Mouse (Mus musculus) neural tube, embryonic 13.5 days (tissue): Measurements from ENCODE around the gene Gm17402. TPM values are rescaled to one million over a fixed set of nuclear protein-coding genes. Genes with fewer than 3 reads are reported as not detected.
A peak's percentile ranks its signal among the peaks of the same experiment; 100 is the strongest.

Experiments
- ATAC-seq: fragments of 200-750 bp; cut with Nextera tagmentation; 2 replicates; pipeline ENCODE4 v1.8.0; 2017; ENCODE audit warnings: low read depth, mild to moderate bottlenecking, moderate TSS enrichment, moderate library complexity
- H3K27ac ChIP-seq: fragments of 300-500 bp; sonication (generic); replicated peaks from 2 replicates; pipeline ENCODE4 v1.5.1; 2015; ENCODE audit warnings: moderate library complexity, mild to moderate bottlenecking, inconsistent platforms
- H3K27me3 ChIP-seq: fragments of 300-500 bp; sonication (generic); 2 replicates; pipeline ENCODE4 v1.6.1; 2015; ENCODE audit warnings: mild to moderate bottlenecking, inconsistent platforms
- H3K36me3 ChIP-seq: fragments of 300-500 bp; sonication (generic); 2 replicates; pipeline ENCODE4 v1.6.1; 2015; ENCODE audit warnings: mild to moderate bottlenecking, inconsistent platforms
- H3K4me1 ChIP-seq: fragments of 300-500 bp; sonication (generic); replicated peaks from 2 replicates; pipeline ENCODE4 v1.6.1; 2015; ENCODE audit warnings: inconsistent platforms
- H3K4me2 ChIP-seq: fragments of 300-500 bp; sonication (generic); 2 replicates; pipeline ENCODE4 v1.6.1; 2015; ENCODE audit warnings: inconsistent platforms, mild to moderate bottlenecking, moderate library complexity
- H3K4me3 ChIP-seq: fragments of 300-500 bp; sonication (generic); 2 replicates; pipeline ENCODE4 v1.5.1; 2015; ENCODE audit warnings: mild to moderate bottlenecking, inconsistent platforms
- H3K9ac ChIP-seq: fragments of 300-500 bp; sonication (generic); 2 replicates; pipeline ENCODE4 v1.6.1; 2015; ENCODE audit warnings: moderate library complexity, mild to moderate bottlenecking, inconsistent platforms
- H3K9me3 ChIP-seq: fragments of 300-500 bp; sonication (generic); 2 replicates; pipeline ENCODE4 v1.6.1; 2016; ENCODE audit warnings: inconsistent platforms
- WGBS: fragments of 180-500 bp; shearing (Covaris S2); methylation state at CpG from one replicate; pipeline ENCODE4 v1.1.7; 2015; 5-methylcytosine and 5-hydroxymethylcytosine counted together
- polyA plus RNA-seq: library from polyadenylated mRNA; unstranded; fragments of >200 nt; fragmentation: Nextera tagmentation; extraction: Ambion mirVana; gene quantifications from 2 replicates; pipeline ENCODE4 v1.2.1, GENCODE M21; 2015

Gm17402 gene
- polyA plus RNA-seq, 1 experiment from 2014 or later = not detected

DNA sequence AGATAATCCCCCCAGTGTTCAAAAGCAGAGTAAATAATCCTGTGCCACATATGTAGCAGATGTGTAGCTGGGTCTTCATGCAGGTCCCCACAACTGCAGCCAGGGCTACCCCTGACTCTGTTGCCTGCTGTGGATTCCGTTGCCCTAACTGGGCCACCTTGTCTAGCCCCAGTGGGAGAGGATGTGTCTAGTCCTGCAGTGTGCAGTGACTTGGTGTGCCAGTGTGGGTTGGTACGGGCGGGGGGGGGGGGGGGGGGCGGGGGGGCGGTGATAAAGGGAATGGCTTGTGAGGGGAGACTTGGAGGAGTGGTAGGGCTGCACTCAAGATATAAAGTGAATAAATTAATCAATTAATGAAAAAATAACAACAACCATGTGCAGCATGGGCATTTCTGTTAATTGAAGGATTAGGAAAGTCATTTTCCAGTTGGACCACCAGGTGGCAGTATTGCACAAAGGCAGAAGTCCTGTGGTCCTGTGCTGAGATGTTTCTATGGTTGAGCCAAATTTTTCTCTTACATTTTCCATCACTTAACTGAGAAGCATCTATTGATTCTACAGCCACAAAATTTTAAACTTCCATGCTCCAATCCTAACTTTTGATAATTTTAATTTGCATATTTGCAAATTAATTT is 22.7 kb downstream of the Gm17402 start:
- 39% methylated on average over 5 of the region's 5 CpGs for WGBS
- Histone ChIP-seq H3K4me3 (no peak overlapping the region), H3K4me1 (no peaks in the 10 kb centered on the region; the same call in 1 of the 2 replicates), H3K9ac (no peak overlapping the region), H3K27me3 (peaks cover 8% of the 10 kb centered on the region), H3K27ac (peak overlapping the region; percentile 52; the same call in 1 of the 2 replicates), H3K36me3 (no peaks in the 10 kb centered on the region), H3K9me3 (no peaks in the 10 kb centered on the region), H3K4me2 (no peak overlapping the region)
- ATAC-seq = peak; percentile 72

DNA sequence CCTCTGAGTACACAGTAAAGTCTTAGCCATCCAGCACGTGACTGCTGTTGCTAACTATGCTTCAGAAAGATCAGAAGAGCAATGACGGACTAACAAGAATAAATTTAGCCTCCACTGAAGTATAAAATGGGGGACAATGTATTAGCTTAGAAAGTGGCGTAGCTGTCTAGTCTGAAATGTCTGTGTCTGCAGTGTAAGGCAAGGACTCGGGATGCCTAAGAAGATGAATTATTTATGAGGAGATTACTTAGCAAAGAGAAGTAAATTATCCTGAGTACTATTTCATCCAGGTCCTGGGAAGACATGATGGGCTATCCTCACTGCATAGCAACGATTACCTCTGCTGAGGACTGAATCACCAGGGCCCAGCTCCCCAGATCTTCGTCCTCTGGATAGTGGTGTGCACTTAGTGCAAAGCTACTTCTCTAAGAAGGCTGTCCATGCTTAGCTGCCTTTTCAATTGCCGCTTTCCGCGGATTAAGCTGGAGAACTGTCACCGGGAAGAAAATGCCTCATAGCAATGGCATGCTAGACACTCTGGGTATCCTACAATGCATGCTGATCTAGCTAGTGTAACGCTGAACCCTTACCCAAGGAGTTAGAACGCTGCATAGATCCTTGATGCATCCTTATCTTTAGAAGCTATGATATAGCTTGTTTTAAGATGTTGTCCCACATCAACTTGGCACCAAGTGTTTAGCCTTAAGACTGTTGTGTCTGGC is 23.4 kb downstream of the Gm17402 start:
- H3K4me3 ChIP-seq = no peak overlapping the region
- ATAC-seq = peak; percentile 58; the same call in 1 of the 2 replicates
- H3K27ac ChIP-seq = peak overlapping the region; percentile 52; the same call in 1 of the 2 replicates
- H3K4me1 ChIP-seq = no peaks in the 10 kb centered on the region; the same call in 1 of the 2 replicates
- no peaks in the 10 kb centered on the region for H3K36me3 ChIP-seq
- no peaks in the 10 kb centered on the region for H3K9me3 ChIP-seq
- WGBS = 60% methylated on average over 12 of the region's 12 CpGs
- no peak overlapping the region for H3K4me2 ChIP-seq
- no peak overlapping the region for H3K9ac ChIP-seq
- H3K27me3 ChIP-seq = peaks cover 5% of the 10 kb centered on the region; the same call in 1 of the 2 replicates

DNA sequence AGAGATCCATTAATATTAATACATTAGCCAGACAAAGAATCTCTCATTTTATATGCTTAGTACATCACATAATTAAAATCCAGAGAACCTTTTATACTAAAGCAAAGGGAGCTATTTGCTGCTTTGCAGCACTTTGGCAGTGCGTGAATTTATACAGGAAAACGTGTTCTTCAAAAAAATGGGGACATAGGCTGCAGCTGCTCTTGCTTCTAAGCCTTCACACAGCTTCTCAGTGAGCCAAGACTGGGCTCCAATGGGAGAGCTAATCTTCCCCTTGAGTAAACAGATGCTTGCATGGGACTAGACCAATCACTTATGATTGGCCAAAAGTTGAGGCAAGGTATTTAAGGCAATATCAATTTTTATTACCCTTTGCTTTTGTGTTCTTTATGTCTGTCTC is 28.3 kb downstream of the Gm17402 start:
- H3K27ac ChIP-seq = no peak overlapping the region
- ATAC-seq = no peak
- no peak overlapping the region for H3K9ac ChIP-seq
- WGBS = 56% methylated on average over 2 of the region's 2 CpGs
- H3K9me3 ChIP-seq = no peaks in the 10 kb centered on the region
- no peak overlapping the region for H3K4me2 ChIP-seq
- H3K36me3 ChIP-seq = no peaks in the 10 kb centered on the region
- H3K27me3 ChIP-seq = no peaks in the 10 kb centered on the region
- H3K4me1 ChIP-seq = no peaks in the 10 kb centered on the region; the same call in 1 of the 2 replicates
- no peak overlapping the region for H3K4me3 ChIP-seq

DNA sequence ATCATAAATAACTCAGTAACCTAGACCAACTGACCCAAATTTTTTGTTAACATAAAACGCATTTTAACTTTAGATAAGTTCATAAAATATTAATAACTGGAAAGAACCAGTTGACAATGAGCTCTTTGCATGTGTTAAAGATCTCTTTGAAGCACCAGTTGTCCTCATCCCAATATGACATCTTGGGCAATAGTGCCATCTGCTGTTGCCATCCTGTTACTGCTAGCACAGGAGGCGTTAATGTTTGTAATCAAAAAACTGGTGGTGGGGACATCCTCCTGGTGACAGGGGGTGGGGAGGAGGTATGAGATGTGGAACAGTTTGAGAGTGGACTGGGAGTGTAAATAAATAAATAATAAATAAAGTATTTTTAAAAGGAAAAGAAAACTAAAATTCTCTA is 30.4 kb downstream of the Gm17402 start:
- no peaks in the 10 kb centered on the region for H3K9me3 ChIP-seq
- ATAC-seq = no peak
- no peak overlapping the region for H3K9ac ChIP-seq
- 8% methylated on average over 2 of the region's 2 CpGs for WGBS
- no peak overlapping the region for H3K4me2 ChIP-seq
- H3K4me3 ChIP-seq = no peak overlapping the region
- no peak overlapping the region for H3K27ac ChIP-seq
- peaks cover 10% of the 10 kb centered on the region; the same call in 1 of the 2 replicates for H3K4me1 ChIP-seq
- H3K36me3 ChIP-seq = no peaks in the 10 kb centered on the region
- H3K27me3 ChIP-seq = no peaks in the 10 kb centered on the region

DNA sequence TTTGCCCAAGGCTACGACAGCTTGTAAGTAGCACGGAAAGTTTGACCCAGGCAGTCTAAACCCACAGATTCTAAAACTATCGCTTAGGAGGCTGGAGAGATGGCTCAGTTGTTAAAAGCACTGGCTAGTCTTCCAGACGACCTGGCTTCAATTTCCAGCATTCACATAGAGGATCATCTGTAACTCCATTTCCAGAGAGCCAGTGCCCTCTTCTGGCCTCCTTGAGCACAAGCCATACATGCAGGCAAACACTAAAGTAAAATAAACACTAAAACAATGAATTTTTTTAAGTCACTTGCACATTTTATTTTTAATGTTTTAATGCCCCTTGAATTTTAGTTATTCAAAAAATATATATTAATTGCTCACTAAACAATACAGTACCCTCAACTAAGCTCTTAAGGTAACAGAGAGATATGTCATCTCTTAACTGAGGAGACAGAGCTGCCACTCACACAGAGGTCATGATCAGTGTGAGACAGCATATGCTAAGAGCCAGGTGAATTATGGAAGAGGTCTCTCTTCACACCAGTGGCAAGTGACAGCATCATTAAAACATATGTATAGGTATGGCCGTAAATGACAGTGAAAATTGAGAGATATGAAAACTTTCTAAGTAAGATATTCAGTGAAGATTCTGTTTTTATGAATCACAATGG is 31.8 kb downstream of the Gm17402 start:
- ATAC-seq = no peak
- WGBS = 60% methylated on average over 5 of the region's 5 CpGs
- H3K27me3 ChIP-seq = no peaks in the 10 kb centered on the region
- H3K9me3 ChIP-seq = no peaks in the 10 kb centered on the region
- H3K9ac ChIP-seq = no peak overlapping the region
- H3K27ac ChIP-seq = no peak overlapping the region
- H3K4me1 ChIP-seq = peaks cover 11% of the 10 kb centered on the region; the same call in 1 of the 2 replicates
- H3K4me2 ChIP-seq = no peak overlapping the region
- H3K4me3 ChIP-seq = no peak overlapping the region
- no peaks in the 10 kb centered on the region for H3K36me3 ChIP-seq

DNA sequence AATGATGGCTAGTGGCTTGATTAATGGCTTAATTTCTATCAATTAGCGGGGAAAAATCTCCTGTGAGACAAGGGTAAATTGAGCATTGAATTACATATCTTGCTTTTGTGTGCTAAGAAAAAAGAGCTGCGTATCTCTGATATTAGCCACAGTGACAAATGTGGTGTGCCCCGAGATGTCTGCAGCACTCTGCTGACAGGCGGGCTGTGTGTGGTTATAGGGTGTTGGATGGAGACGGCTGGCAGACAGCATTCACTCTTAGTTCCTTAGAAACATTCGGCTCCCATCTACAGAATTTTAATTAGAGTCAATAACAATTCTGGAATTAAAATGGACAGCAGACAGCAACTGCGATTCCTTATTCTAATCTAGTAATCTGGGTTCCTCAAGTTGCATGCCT is 34.0 kb downstream of the Gm17402 start:
- no peaks in the 10 kb centered on the region for H3K36me3 ChIP-seq
- no peak for ATAC-seq
- 40% methylated on average over 7 of the region's 7 CpGs for WGBS
- H3K4me1 ChIP-seq = peaks cover 11% of the 10 kb centered on the region; the same call in 1 of the 2 replicates
- no peak overlapping the region for H3K4me3 ChIP-seq
- H3K9ac ChIP-seq = no peak overlapping the region
- no peak overlapping the region for H3K4me2 ChIP-seq
- no peaks in the 10 kb centered on the region for H3K9me3 ChIP-seq
- H3K27me3 ChIP-seq = no peaks in the 10 kb centered on the region
- H3K27ac ChIP-seq = no peak overlapping the region

DNA sequence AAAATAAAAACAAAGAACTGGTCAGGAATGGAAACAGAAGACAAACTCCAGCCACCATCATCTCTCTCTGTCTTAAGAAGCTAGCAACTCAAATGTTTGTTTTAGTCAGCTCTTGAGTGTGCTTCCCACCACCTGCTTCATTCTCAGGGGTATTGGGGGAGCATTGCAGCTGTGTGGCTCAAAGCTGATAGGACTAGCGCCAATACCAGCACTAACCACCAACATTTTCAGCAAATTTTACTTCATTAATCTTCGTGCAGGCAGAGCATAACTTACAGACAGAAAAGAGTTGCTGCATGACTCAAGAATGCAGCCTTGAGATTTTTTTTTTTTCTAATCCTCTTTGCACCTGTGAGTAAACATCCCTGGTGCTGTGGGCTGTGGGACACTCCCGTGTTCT is 35.4 kb downstream of the Gm17402 start:
- ATAC-seq = no peak

DNA sequence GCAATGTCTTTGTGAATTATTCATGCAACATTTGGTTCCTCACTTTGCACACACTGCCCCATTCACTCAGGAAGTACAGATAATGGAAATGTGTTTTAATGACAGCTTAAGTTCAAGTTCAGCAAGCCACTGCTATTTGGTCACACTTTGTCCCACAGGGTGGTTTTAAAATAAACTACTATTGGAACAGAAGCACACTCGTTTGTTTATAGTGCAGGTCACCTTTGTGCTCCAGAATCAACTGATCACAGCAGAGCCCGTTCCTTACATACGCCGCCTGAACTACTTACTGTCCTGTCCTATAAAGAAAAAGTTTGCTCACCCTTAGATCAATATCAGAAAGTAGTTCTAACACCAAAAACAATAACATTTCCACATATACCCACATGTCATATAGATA is 52.5 kb downstream of the Gm17402 start:
- Histone ChIP-seq H3K4me3 (no peak overlapping the region), H3K9ac (no peak overlapping the region), H3K27ac (no peak overlapping the region), H3K4me1 (no peaks in the 10 kb centered on the region), H3K9me3 (no peaks in the 10 kb centered on the region), H3K27me3 (no peaks in the 10 kb centered on the region), H3K4me2 (no peak overlapping the region), H3K36me3 (no peaks in the 10 kb centered on the region)
- WGBS = 64% methylated on average over 4 of the region's 4 CpGs
- no peak for ATAC-seq

More for the DNA sequence above, 35.4 kb downstream of the Gm17402 start:
- no peak overlapping the region for H3K27ac ChIP-seq
- no peak overlapping the region for H3K4me3 ChIP-seq
- H3K9ac ChIP-seq = no peak overlapping the region
- no peaks in the 10 kb centered on the region for H3K36me3 ChIP-seq
- 74% methylated on average over 3 of the region's 3 CpGs for WGBS
- H3K9me3 ChIP-seq = no peaks in the 10 kb centered on the region
- no peak overlapping the region for H3K4me2 ChIP-seq
- no peaks in the 10 kb centered on the region for H3K27me3 ChIP-seq
- peaks cover 11% of the 10 kb centered on the region; the same call in 1 of the 2 replicates for H3K4me1 ChIP-seq

Other genes starting within 250 kb of the Gm17402 start
- gene Mlf1, start 1.1 kb downstream of the Gm17402 start, polyA plus RNA-seq = 16.1 and 17.7 TPM in 2 replicates
- 30.9 and 31.6 TPM in 2 replicates for gene Gfm1, start 54.9 kb upstream of the Gm17402 start, polyA plus RNA-seq
- gene Lxn, start 88.8 kb upstream of the Gm17402 start, polyA plus RNA-seq = 295 and 298 TPM in 2 replicates
- gene Rarres1, start 140.4 kb upstream of the Gm17402 start, polyA plus RNA-seq = 1.5 and 3.7 TPM in 2 replicates
- gene Mfsd1, start 207.6 kb upstream of the Gm17402 start, polyA plus RNA-seq = 43.8 and 47.0 TPM in 2 replicates